ENCODE assay signal across 8 mouse cellular contexts in genomic region chr1:106583245-106584241, GRCm38 (mm10).
DNase-seq lines count a peak whose midpoint lies in the region; ATAC-seq lines count a peak whose summit lies in the region.

No protein-coding gene starts in this region.

- no peak overlapping the region for H3K4me2 ChIP-seq in limb, embryonic 15.5 days
- H3K4me2 ChIP-seq in intestine, embryonic 15.5 days (replicated peaks), result no peak overlapping the region

- no peak overlapping the region for H3K4me3 ChIP-seq in limb, embryonic 15.5 days
- no peak overlapping the region for H3K4me3 ChIP-seq in intestine, embryonic 15.5 days (replicated peaks)

- H3K27ac ChIP-seq in limb, embryonic 15.5 days, result 0 out of 2 replicates have a peak overlapping the region, but pooled peaks have one; percentile 6
- H3K27ac ChIP-seq in intestine, embryonic 15.5 days, result no peak overlapping the region; the same call in 1 of the 2 replicates

- H3K4me1 ChIP-seq in limb, embryonic 15.5 days, result peaks cover 31% of the 10 kb centered on the region
- peaks cover 41% of the 10 kb centered on the region for H3K4me1 ChIP-seq in intestine, embryonic 15.5 days (replicated peaks)

- H3K9ac ChIP-seq in limb, embryonic 15.5 days, result no peak overlapping the region
- no peak overlapping the region for H3K9ac ChIP-seq in intestine, embryonic 15.5 days

- H3K9me3 ChIP-seq in limb, embryonic 15.5 days, result no peaks in the 10 kb centered on the region
- no peaks in the 10 kb centered on the region for H3K9me3 ChIP-seq in intestine, embryonic 15.5 days

- H3K36me3 ChIP-seq in limb, embryonic 15.5 days, result no peaks in the 10 kb centered on the region
- H3K36me3 ChIP-seq in intestine, embryonic 15.5 days, result no peaks in the 10 kb centered on the region

- no peak for ATAC-seq in limb, embryonic 15.5 days (ENCODE audit: insufficient number of reproducible peaks, low FRiP score, low TSS enrichment, low read depth)
- no peak for ATAC-seq in intestine, embryonic 15.5 days

- DNase-seq in urinary bladder, postnatal 25 days (ENCODE audit: low spot score), result peak; percentile 11
- DNase-seq in urinary bladder, adult 18-20 months (ENCODE audit: low spot score in 2 of 2), result no peak
- DNase-seq in heart, adult 9 months (ENCODE audit: low spot score in 2 of 2), result peak; percentile 68 to 72
- peak; percentile 38 for DNase-seq in retina, embryonic 14.5 days (ENCODE audit: low spot score)
- DNase-seq in cerebellum, adult 9-11 months, result no peak
- DNase-seq in layer of hippocampus, adult 9-10 months (ENCODE audit: low spot score), result no peak

- 45% methylated on average over 14 of the region's 14 CpGs for WGBS in limb, embryonic 15.5 days
- WGBS in intestine, embryonic 15.5 days, result 62% methylated on average over 14 of the region's 14 CpGs

- H3K27me3 ChIP-seq in limb, embryonic 15.5 days, result no peaks in the 10 kb centered on the region
- no peaks in the 10 kb centered on the region for H3K27me3 ChIP-seq in intestine, embryonic 15.5 days (replicated peaks)

Comparison
In these comparisons a context has a peak if more than half of its experiments do, and no peak if none do; other contexts are left out.
1. DNase-seq: peak in urinary bladder, postnatal 25 days (single experiment), heart, adult 9 months (2 of 2) and retina, embryonic 14.5 days (single experiment); none in urinary bladder, adult 18-20 months (0 of 2), cerebellum, adult 9-11 months (single experiment) and layer of hippocampus, adult 9-10 months (single experiment).